Mouse (Mus musculus): ENCODE results near the gene Gm20814. TPM values are rescaled to one million over a fixed set of nuclear protein-coding genes. Genes with fewer than 3 reads are reported as not detected.

The Gm20814 gene
- total RNA-seq (2023): not detected

DNA sequence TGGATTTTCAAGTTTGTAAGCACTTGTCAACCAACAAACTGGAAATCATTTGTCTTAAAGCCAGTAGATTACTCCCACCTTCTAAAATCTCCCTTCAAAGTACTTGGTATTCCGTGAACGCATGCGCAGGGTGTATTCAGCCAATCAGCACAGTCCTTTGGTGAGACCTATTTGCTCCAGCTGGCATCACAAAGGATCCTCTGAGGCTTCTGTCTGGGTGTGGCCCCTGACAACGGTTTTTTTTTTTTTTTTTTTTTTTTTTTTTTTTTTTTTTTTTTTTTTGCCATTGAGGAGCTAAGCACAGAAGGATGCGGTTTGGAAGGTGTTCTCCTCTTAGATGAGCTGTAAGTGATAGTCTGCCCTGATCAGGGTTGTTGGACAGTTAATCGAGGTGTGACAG is at the start of gene Gm20814:
Gene Gm20814 (plus strand): TSS at position 301 of the 400 bp plus-strand sequence.

